Comparison of ENCODE assay signal across 8 mouse cellular contexts in genomic region chr1:183657043-183657442, GRCm38 (mm10).
DNase-seq lines count a peak whose midpoint lies in the region; ATAC-seq and TF ChIP-seq lines count a peak whose summit lies in the region.

No protein-coding gene starts in this region.

- WGBS in kidney, postnatal 0 days, result 60% methylated on average over 5 of the region's 5 CpGs

- H3K27ac ChIP-seq in kidney, postnatal 0 days, result no peak overlapping the region

- H3K9me3 ChIP-seq in kidney, postnatal 0 days (replicated peaks; ENCODE audit: low read length), result no peaks in the 10 kb centered on the region

- H3K27me3 ChIP-seq in kidney, postnatal 0 days (ENCODE audit: insufficient read depth, low read length), result no peaks in the 10 kb centered on the region

- no peaks in the 10 kb centered on the region for H3K36me3 ChIP-seq in kidney, postnatal 0 days (ENCODE audit: insufficient read depth, low read length)

- ATAC-seq in common myeloid progenitor, adult 5-6 weeks (replicated peaks; ENCODE audit: low read depth, poor library complexity, severe bottlenecking), result peak; percentile 88
- ATAC-seq in kidney, postnatal 0 days (replicated peaks; ENCODE audit: low FRiP score, low read depth), result no peak

- H3K4me3 ChIP-seq in kidney, postnatal 0 days (replicated peaks; ENCODE audit: low read depth, low read length), result no peak overlapping the region

- H3K9ac ChIP-seq in kidney, postnatal 0 days (ENCODE audit: low read depth, low read length), result no peak overlapping the region

- peak; percentile 81 for TF ChIP-seq CTCF in kidney, postnatal 0 days (IDR thresholded peaks at IDR 0.05; ENCODE audit: low read depth)

- no peaks in the 10 kb centered on the region for H3K4me1 ChIP-seq in kidney, postnatal 0 days (replicated peaks; ENCODE audit: insufficient read depth, low read length)

- DNase-seq in gastrocnemius, adult 18-20 months (ENCODE audit: low spot score), result peak; percentile 40
- no peak for DNase-seq in gastrocnemius, postnatal 25 days
- peak; percentile 70 for DNase-seq in urinary bladder, postnatal 14 days (ENCODE audit: low spot score)
- no peak for DNase-seq in urinary bladder, postnatal 4 days (ENCODE audit: low spot score in 2 of 2)
- DNase-seq in kidney, postnatal 0 days (ENCODE audit: low spot score), result peak; percentile 70
- DNase-seq in lung, postnatal 14 days, result peak; percentile 69
- DNase-seq in testis, postnatal 10 days (ENCODE audit: low spot score), result peak; percentile 76

- no peak overlapping the region for H3K4me2 ChIP-seq in kidney, postnatal 0 days (ENCODE audit: low read length)

Comparison
In these comparisons a context has a peak if more than half of its experiments do, and no peak if none do; other contexts are left out.
1. DNase-seq: peak in gastrocnemius, adult 18-20 months (single experiment), urinary bladder, postnatal 14 days (single experiment), kidney, postnatal 0 days (single experiment), lung, postnatal 14 days (single experiment) and testis, postnatal 10 days (single experiment); none in gastrocnemius, postnatal 25 days (single experiment) and urinary bladder, postnatal 4 days (0 of 2).